Mouse (Mus musculus): ENCODE measurements around the gene St8sia1.

The St8sia1 gene

DNA sequence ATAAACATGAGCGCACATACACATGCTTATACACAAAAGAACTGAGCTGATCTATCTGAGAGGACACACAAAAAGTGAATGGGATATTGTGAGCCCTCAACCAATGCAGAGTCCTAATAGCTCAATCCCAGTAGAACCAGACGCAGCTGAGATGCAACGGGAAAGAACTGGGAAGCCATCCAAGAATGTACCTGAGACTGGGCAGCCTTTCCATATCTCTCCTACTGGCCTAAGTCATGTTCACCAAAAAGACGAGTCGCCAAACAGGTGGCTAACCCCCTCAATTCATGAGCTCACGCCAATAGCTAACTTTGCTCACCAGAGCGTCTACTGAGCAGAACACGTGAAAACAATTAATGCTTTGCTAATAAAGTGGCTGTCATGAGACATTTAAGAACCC lies 20.8 kb downstream of the St8sia1 start:
- DNase-seq = no peak

DNA sequence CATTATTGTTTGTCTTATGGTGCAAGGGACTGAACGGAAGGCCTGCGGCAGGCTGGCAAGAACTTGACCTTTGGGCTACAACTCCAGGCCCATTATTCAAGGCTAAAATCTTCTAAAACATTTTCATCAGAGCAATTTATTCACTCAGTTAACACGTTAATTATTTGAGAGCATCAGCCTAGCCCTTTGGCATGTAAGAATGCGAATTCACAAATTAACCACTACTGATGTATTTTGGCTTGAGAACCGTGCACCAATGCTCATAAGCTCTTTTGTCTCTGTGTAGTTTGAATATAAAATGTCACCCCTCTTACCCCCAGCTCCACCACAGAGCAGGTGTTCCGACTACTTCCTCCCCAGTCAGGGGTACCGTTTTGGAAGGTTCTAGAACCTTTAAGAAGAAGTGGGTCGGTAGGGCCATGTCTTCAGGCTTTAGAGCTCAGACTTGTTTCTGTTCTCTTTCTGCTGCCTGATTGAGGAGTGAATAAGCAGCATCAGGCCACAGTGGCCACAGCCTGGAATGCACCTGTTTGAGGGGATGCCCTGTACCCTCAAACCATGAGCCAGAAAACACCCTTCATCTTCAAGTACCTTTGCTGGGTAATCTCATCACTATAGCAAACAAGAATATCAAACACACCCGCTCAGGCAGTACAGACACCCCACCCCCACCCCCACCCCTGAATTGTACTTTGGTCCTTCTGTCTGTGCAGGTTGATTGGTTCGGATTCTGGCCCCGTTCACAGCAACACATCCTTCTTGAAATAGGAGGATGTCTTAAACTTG lies 22.5 kb downstream of the St8sia1 start:
- no peak for DNase-seq

DNA sequence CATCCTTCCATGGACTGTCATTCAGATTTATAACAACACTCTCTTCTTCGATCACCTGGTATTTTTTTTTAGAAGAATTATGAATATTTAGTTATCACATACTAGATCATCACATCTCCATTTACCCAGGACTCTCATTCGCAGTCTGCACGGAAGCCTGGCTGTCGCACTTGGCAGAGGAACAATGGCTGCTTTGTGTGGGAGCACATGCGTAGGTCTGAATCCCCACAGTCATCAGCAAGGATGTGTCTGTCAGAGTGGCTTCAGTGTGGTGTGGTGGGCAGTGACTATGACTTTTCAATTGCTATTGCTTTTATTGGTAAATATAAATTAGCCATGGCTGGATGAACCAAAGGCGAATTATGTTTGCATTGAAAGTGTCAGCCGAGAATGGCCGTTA lies 23.2 kb downstream of the St8sia1 start:
- DNase-seq = no peak

DNA sequence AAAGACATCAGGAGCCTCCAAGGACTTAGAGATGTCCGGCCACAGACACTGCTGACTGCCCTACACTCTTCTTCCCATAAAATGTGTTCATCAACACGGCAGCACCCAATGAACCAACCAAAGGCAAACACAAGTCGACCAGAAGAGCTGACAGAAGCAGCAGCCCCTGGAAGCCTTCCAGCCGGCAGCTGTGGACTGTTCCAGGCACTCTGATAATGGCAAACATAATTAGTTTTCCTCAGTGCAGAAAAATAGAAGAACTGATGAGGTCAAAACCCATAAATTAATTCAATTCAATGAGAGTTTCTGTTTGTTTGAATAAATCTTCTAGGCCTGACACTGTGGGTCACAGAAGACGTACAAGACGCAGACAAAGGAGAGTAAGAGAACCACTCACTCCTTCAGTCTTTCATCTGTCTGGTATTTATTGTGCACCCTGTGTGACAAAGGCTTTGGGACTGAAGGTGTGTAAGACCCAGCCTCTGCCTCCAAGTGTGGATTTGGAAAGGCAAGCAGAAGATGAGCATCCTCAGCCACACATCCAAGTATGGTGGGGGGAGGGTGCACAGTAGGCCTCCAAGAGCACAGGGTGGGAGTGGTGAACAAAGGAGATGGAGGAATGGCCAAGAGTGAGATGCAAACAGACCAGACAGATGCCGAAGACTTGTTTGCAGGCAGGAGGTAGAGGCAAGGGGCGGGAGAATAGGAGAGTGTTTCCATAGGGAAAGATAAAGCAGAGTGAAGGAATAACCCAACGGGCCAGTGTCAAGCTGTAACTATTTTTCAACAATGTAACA lies 25.5 kb downstream of the St8sia1 start:
- DNase-seq = peak; percentile 85

DNA sequence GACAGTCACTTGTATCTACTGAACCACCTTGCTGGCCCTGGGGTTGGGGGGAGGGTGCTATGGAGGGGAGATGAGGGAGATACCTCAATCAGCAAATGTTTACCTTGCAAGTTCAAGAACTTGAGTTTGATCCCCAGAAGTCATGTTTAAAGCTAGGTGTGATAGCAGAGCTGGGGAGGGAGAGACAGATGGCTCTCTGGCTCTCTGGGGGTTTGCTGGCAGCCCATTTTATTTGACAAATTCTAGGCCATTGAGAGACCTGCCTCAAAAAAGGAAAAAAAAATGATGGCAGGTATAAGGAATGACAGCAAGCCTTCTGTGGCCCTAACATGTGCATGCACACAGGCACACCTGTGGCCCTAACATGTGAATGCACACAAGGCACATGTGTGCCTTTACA lies 26.2 kb downstream of the St8sia1 start:
- no peak for DNase-seq

DNA sequence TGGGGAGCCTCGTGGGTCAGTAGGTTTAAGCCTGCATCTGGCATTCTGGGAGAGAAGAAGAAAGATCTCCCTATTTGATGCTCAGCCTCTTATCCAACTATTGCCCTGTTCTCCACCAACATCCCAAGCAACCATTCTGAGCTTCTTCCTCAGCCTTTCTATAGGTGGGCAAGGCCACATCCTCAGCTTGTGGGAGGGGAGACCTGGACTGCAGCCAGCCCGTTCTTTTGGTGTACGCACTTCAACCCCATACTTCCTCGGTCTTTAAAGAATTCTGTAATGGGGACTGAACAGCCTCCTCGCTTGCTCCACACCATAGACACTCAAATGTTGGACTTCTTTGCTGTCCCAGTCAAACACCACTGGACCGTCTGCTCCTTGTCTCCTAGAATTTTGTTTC lies 31.7 kb downstream of the St8sia1 start:
- DNase-seq = no peak

DNA sequence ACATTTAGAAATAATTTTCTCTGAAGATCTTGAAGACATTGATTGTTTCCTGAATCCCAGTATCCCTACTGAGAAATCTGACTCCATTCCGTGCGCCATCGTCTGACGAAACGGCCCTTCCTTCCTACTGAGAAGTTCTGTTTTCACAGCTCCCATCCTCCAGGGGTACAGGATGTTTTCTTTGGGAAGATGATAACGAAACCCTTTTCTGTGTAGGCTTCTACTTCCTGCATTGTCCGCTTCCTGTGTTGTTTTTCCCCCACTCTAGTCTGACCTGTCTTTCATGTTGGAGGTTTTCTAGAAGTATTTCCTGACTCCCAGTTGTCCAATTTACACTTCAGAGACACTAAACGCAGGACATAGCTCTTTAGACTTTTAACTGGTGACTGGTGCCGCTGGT lies 32.1 kb downstream of the St8sia1 start:
- DNase-seq = no peak

DNA sequence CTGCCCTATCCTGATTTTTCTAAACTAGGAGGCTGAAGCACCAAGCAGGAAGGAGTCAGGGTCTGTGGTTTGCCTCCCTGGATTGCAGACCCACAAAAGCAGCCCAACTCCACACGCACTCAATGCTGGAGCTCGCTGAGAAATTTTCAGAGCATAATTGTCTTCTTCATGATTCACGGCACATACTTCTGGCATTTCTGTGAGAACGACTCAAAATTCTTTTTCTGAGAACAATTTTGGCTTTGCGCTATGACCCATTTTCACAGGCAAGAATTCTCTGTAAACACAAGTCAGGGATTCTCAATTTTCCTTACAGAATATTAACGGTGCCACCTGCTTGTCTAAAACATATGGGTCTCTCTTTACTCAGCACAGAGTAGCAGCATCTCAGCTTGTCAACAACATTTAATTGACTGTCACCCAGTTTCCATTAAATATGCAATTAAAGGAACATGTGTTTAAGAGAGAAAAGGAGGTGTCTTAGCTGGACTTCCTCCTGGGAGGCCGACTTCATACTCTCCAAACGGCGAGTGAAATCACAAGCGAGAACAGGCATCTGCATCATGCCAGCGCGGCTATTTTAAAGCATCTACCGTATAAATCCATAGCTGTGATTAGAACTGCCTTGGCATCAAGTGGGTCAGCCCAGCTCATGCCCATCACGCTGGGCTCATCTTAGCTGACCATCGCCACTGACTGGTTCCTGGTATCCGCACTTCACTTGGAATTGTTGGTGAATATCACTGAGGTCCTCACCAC lies 35.5 kb downstream of the St8sia1 start:
- DNase-seq = no peak

DNA sequence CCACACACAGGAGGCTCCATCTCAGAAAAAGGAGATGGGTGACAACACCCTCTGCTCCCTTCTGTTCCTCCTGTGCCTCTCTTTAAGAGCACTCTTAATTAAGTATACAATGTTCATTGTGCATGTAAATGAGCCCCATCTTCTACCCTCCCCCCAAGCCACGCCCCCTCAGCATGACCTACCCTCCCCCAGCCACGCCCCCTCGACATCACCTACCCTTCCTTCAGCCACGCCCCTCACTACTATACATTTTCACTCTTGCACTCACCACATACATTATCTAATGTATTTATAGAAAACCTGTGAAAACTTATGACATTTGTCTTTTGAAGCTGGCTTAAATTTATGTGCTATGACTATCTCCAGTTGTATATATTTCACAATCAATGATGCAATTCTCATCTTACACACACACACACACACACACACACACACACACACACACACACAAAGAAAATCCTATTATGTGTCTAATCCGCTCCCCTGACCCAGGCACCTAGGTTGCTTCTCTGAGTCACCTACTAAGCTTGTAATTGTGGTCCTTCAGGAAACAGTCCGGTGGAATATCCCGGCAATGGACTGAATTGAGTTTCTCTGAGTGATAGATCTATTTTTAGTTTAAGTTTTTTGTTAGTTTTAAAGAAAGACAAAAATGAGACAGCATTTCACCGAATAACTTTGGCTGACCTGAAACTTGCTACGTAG lies 37.2 kb downstream of the St8sia1 start:
- no peak for DNase-seq

DNA sequence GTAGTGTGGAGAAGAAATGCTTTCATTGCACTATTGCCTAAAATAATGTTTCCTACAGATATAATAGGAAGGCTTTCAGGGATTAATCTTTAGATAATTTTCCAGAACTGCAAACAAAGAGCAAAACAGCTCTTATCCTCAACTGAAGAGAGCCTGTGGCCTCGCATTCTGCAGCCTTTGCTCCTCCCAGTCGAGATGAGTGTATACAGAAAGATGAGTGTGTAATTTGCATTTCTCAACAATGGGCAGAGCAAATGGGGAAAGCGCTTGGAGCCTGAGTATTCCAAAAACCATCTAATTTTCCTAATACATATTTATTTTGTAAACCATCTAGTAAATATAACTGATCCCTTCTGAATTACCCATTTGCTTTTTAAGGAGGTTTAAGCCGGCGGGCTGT lies 38.3 kb downstream of the St8sia1 start:
- DNase-seq = no peak

DNA sequence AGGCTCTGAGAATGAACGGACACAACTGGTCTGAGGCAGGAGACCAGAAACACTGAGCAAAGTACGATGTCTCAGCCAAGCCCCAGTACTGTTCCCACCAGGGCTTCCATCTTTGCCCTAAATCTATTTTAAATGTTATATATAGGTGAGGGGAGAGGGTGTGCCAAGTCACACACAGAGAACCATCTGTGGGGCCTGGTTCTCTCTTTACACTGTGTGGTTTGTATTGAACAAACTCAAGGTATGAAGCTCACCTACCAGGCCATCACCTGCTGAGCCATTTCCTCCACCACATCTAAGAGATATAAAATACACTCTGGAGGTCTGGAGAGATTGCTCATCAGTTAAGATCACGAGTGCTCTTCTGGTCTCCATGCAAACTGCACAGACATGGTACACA lies 38.9 kb downstream of the St8sia1 start:
- no peak for DNase-seq

DNA sequence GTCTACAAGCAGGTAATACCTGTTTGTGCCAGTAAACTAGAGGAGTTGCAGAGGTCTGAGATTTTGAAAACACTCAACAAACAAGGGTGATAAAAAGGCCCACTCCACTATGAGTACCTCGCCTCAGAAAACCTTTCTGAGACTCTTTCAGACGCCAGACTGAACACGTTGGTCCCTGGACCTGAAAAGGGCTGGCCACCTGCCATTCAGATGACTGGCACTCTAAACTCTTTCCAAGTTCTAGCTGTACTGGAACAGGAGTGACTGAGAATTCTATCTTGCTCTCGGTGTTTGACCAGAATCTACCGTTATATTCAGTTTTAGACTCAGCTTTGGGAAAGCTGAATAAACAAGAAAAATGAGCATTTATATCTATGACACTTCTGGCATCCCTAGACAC lies 43.4 kb downstream of the St8sia1 start:
- no peak for DNase-seq

DNA sequence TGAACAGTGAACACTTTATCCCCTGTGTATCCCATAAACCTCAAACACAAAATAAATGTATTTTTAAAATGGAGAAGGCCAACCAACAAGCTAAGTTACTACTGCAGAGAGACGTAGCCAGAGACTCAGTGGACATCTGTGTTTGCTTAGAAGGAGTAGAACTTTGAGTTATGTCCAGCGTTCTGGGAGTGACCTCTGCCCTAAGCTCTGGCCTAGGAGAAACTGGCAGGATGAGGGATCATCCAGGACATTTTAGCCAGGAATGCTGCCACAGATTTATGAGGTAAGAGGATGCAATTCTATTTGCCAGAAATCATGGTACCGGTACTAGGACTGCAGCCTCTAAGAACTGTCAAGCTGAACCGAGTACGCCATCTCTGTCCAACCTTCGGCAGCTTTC lies 45.6 kb downstream of the St8sia1 start:
- no peak for DNase-seq

DNA sequence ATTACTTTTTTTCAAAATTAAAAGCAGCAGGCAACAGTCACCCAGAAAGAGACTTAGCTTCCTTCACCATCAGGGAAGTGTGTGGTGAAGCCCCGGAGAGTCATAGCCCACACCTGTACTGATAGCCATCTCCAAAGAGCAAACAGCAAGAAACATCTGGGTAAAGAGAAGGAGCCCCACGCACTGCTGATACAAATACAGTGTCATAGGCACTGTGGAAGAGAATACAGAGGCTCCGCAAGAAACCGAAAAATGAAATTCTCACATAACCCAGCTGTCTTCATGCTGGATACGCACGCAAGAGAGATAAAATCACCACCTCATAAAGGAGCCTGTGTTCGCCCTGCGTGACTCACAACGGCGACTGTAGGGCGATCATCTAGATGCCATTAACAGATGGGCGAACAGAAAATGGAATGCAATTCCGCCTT lies 46.8 kb downstream of the St8sia1 start:
- DNase-seq = no peak

DNA sequence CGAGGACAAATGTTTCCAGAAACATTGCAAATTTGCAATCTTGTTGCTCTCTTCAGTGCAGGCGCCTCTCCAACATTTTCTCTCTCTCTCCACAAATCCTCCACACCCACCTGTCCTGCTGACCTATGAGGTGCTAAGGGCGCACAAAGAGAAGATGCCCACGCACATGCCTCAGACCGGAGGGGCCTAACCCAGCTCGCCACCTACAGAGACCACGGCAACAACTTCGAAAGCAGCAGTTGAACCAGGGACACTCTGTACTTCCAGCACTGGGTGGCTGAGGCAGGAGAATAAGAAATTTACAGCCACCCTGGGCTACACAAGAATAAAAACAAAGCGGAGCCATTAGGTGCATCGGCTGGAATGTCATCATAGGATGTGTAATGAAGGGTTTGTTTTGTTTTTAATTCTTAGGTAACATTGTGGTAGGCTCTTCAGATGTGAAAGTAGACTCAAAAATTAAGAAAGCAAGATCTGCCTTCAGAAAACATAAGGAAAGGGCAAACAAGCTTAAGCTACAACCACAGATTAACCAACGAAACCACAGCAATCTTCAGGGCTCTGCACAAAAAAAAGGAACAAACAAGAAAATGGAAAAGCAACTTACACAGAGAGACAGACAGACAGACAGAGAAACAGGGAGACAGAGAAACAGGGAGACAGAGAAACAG lies 47.8 kb downstream of the St8sia1 start:
- DNase-seq = no peak

DNA sequence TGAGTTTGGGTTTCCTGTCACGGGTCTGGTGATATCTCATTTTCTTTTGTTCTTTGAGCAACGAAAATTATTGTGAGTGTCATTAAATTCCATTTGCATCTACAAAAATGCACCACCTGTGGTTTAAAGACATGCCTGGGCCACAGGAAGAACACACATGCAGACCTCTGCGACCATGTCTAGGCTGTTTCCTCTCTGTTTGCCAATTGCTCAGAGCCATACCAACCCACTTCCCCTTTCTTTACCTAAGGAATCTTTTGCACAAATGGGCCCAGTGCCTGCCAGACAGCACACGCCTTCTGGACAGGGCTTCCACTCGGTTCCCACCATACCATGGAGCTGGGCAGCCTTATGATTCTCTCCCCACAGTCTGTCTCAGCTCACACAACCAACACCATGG lies 48.8 kb downstream of the St8sia1 start:
- DNase-seq = no peak

DNA sequence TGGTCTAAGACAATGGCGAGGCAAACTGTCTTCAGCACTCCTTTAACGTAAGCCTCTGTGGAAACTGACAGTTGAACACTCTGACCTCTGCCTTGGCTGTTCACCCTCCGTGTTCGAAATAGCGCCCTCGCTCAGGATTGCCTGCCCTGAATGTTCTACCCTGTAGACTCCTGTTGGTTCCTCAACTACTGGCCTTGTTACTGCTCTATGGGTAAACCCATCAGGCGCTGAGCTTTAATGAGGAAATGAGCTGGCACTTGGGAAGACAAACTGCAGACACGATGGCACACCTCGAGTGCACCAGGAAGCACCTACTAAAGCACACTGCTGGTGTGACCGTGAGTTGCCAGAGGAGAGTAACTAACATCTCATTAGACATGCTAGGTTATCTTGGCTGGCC lies 49.6 kb downstream of the St8sia1 start:
- DNase-seq = no peak

DNA sequence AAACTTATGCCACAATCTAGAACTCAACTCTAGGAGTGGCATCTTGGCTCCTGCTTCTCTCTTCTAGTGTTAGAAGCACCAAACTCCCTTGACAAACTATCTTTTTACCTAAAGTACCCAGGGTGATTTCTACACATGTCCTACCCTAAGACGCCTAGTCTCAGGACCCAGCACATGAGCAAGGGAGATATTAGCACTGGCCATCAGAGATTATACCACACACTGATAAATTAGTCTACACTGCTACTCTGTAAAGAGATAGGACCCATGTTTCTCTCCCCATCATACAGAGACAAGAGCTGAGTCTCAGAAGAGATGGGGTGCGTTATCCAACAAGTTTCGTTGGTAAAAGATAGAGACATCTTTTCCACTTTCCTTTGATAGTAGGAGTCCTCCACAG lies 53.0 kb downstream of the St8sia1 start:
- DNase-seq = no peak

DNA sequence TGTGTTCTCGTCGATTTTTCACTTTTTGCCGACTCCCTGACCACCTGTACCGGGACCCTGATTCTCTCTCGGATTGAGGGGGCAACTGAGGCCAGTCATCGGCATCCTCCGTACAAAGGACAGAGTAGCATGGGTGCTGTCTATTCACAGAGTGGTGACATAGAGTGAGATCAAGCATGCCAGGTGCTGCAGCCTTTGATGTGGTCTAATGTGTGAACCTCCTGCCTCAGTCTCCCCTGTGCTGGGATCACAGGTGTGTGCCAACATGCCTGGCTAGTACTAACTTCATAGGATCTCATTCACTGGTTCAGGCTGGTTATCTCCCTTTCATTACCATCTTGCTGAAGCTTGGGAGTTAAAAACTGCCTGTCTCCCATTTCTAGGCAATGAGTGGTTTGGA lies 53.5 kb downstream of the St8sia1 start:
- no peak for DNase-seq

DNA sequence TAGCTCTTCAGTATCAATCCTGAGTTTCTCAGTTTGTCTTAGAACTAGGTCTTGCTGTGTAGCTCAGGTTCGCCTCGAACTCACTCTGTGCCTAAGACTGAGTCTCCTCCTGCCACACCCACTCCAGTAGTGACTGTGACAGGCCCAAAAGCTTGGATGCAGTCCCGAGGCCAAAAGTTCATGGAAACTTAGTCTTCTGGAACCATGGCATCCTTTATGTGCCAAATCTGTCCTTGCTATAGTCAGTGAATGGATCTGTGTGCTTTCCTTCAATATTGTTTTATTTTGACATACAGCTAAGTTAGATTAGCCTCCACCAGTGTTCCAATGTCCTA lies 54.5 kb downstream of the St8sia1 start:
- DNase-seq = no peak

DNA sequence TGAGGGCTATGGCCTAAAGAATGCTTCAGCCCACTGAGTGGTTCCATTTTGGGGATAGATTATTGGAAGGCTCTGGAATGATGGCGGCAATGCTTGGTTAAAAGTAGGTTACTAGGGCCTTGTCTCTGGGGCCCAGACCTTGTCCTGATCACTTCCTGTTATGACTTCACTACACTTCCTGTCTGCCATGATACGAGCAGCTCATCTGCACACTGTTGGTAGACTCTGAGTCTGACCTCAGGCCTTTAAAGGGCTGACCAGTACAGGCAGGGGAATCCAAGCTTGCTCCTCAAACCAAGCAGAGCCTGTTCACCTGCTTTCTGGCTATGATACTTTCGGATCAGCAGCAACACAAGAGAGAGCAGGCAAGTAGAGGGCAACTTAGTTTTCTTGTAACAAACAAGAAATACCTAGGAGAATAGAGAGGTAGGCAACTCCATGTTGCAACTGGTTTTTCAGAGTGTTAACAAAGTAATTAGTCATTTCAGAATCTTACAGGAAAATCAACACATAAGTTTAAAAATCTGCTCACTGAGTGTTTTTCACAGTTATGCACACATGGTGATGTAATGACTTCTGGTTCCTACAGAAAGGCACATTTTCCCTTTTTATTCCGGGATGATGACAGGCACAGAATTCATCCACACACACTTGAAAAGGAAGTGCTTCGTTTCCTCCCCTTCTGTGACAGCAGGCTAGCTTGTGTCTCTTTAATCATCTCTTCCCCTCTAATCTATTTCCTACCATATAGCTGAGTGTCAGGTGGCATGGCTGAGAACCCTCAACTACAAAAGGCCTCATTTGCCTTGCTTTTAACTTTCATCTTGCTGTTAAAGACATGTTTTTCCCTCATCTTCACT lies 55.1 kb downstream of the St8sia1 start:
- no peak for DNase-seq

DNA sequence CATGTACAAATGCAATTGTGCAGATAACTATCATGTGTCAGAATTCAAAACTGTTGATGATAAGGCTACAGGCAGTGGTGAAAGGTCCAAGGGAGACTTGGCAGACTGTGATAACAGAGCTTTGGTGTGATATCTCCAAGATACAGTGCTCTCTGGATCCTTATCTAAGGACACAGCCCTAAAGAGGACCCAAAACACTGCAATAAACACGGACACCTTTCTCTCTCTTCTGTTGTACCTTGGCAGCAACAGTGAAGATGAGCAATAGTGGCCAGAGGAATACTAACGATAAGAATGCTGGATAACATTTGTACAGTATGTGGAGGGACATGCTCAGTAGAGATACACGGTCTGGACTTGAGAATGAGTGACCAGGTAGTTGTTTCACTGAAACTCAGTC lies 55.8 kb downstream of the St8sia1 start:
- no peak for DNase-seq
